Mouse (Mus musculus): ENCODE data around the gene Cmtm5. TPM values are rescaled to one million over a fixed set of nuclear protein-coding genes. Genes with fewer than 3 reads are reported as not detected.

Gene Cmtm5
- total and polyA plus RNA-seq, 3 experiments: not detected

DNA sequence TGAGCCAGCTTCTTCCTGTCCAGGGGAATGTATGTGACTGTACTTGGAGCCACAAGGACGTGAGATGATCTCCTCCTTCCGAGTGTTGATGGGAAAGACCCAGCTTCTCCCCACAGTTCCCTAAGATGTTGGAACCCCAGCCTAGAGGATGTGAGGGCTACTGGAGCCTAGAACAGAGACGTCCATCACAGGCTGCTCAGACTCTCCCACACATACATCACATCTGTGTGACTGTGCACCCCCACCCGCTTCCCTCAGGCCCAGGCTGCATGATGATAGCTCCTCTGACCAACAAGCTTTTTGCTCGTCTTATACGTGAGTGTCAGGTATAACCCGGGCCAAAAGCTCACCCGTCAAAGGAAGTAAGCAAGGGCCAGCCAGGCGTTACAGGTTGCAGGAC is 12.7 kb downstream of the Cmtm5 start:
- Histone ChIP-seq H3K79me2 (ENCODE audit: control insufficient read depth, insufficient read depth, low read length, poor library complexity) (no peaks in the 10 kb centered on the region), H3K9ac (ENCODE audit: control insufficient read depth, low read depth, low read length, poor library complexity, severe bottlenecking) (no peak overlapping the region), H3K27ac (ENCODE audit: control insufficient read depth, low read depth, low read length) (no peak overlapping the region), H3K9me3 (replicated peaks; ENCODE audit: insufficient read depth, low read length) (no peaks in the 10 kb centered on the region), H3K4me1 (ENCODE audit: control insufficient read depth in 1 of 2, insufficient read depth in 2 of 2, low read length in 2 of 2) (no peaks in the 10 kb centered on the region), H3K27me3 (ENCODE audit: control insufficient read depth in 1 of 2, insufficient read depth in 2 of 2, low read length in 2 of 2) (peaks cover 2% of the 10 kb centered on the region in 2 experiments; a peak in 3 of 4 replicates), H3K36me3 (ENCODE audit: control insufficient read depth in 1 of 2, insufficient read depth in 2 of 2, low read length in 2 of 2) (no peaks in the 10 kb centered on the region), H3K4me3 (ENCODE audit: control insufficient read depth in 1 of 2, insufficient read depth in 1 of 2, low read depth in 2 of 2, low read length in 2 of 2) (no peak overlapping the region)
- no peak for TF ChIP-seq SIN3A (IDR thresholded peaks at IDR 0.05; ENCODE audit: low read length)
- TF ChIP-seq CTCF (IDR thresholded peaks at IDR 0.05 in 2 of 3, conservative IDR thresholded peaks at IDR 0.05 in 1 of 3; ENCODE audit: control insufficient read depth in 1 of 3, insufficient read depth in 1 of 3, low read depth in 2 of 3, low read length in 3 of 3, poor library complexity in 1 of 3, severe bottlenecking in 1 of 3): no peak
- TF ChIP-seq USF2 (IDR thresholded peaks at IDR 0.05; ENCODE audit: borderline replicate concordance in 1 of 2, insufficient read depth in 1 of 2, low read depth in 1 of 2, low read length in 2 of 2): no peak
- no peak for DNase-seq (ENCODE audit: low read depth, low spot score)

GRCm38 (mm10) chr14:54950493-54950892 is 14.4 kb downstream of the Cmtm5 start:
- H3K36me3 ChIP-seq (ENCODE audit: control insufficient read depth in 1 of 2, insufficient read depth in 2 of 2, low read length in 2 of 2): no peaks in the 10 kb centered on the region
- no peaks in the 10 kb centered on the region for H3K9me3 ChIP-seq (replicated peaks; ENCODE audit: insufficient read depth, low read length)
- H3K79me2 ChIP-seq (ENCODE audit: control insufficient read depth, insufficient read depth, low read length, poor library complexity): no peaks in the 10 kb centered on the region
- no peaks in the 10 kb centered on the region for H3K4me1 ChIP-seq (ENCODE audit: control insufficient read depth in 1 of 2, insufficient read depth in 2 of 2, low read length in 2 of 2)
- peaks cover 2 to 6% of the 10 kb centered on the region in 2 experiments; a peak in 3 of 4 replicates for H3K27me3 ChIP-seq (ENCODE audit: control insufficient read depth in 1 of 2, insufficient read depth in 2 of 2, low read length in 2 of 2)
- TF ChIP-seq USF1 (IDR thresholded peaks at IDR 0.05; ENCODE audit: low read depth, low read length) (no peak), MAFK (IDR thresholded peaks at IDR 0.05; ENCODE audit: borderline replicate concordance, low read depth, low read length) (no peak), MXI1 (IDR thresholded peaks at IDR 0.05; ENCODE audit: low read depth, low read length) (no peak), ZC3H11A (IDR thresholded peaks at IDR 0.05; ENCODE audit: low read depth, low read length) (no peak), RCOR1 (IDR thresholded peaks at IDR 0.05; ENCODE audit: low read depth, low read length) (no peak)
- no peak overlapping the region for H3K27ac ChIP-seq (ENCODE audit: control insufficient read depth, low read depth, low read length)
- no peak overlapping the region for H3K9ac ChIP-seq (ENCODE audit: control insufficient read depth, low read depth, low read length, poor library complexity, severe bottlenecking)
- no peak overlapping the region for H3K4me3 ChIP-seq (ENCODE audit: control insufficient read depth in 1 of 2, insufficient read depth in 1 of 2, low read depth in 2 of 2, low read length in 2 of 2)
- no peak for DNase-seq (ENCODE audit: low read depth, low spot score)

DNA sequence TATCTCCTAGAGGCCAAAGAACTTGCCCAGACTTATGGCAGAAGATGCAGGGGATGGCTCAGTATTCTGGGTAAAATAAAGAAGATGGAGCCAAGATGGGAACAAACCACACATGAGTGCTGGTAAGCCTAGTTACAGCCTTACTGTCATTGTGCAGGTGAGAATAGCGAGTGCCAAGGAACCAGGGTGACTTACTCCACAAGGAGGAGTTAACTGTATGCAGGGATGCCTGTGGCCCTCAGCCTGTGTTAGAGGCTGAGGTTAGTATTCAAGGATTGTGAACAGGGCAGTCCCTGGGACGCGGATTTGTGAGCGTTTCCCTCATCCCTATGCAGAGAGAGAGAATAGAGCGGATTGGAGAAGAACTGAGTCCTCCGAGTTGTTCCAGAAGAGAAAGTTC is 15.5 kb downstream of the Cmtm5 start:
- peaks cover 2 to 6% of the 10 kb centered on the region in 2 experiments; a peak in 2 of 4 replicates for H3K27me3 ChIP-seq (ENCODE audit: control insufficient read depth in 1 of 2, insufficient read depth in 2 of 2, low read length in 2 of 2)

More for the DNA sequence above, 15.5 kb downstream of the Cmtm5 start:
- H3K9me3 ChIP-seq (replicated peaks; ENCODE audit: insufficient read depth, low read length): no peaks in the 10 kb centered on the region
- no peaks in the 10 kb centered on the region for H3K79me2 ChIP-seq (ENCODE audit: control insufficient read depth, insufficient read depth, low read length, poor library complexity)
- H3K27ac ChIP-seq (ENCODE audit: control insufficient read depth, low read depth, low read length): no peak overlapping the region
- no peak for TF ChIP-seq CTCF (IDR thresholded peaks at IDR 0.05 in 2 of 3, conservative IDR thresholded peaks at IDR 0.05 in 1 of 3; ENCODE audit: control insufficient read depth in 1 of 3, insufficient read depth in 1 of 3, low read depth in 2 of 3, low read length in 3 of 3, poor library complexity in 1 of 3, severe bottlenecking in 1 of 3)
- no peak for TF ChIP-seq USF1 (IDR thresholded peaks at IDR 0.05; ENCODE audit: low read depth, low read length)
- TF ChIP-seq ZC3H11A (IDR thresholded peaks at IDR 0.05; ENCODE audit: low read depth, low read length): no peak
- TF ChIP-seq HCFC1 (IDR thresholded peaks at IDR 0.05; ENCODE audit: low read depth, low read length): no peak
- no peak for TF ChIP-seq USF2 (IDR thresholded peaks at IDR 0.05; ENCODE audit: borderline replicate concordance in 1 of 2, insufficient read depth in 1 of 2, low read depth in 1 of 2, low read length in 2 of 2)
- TF ChIP-seq ZMIZ1 (IDR thresholded peaks at IDR 0.05; ENCODE audit: low read depth, low read length): no peak
- no peak for TF ChIP-seq UBTF (IDR thresholded peaks at IDR 0.05; ENCODE audit: borderline replicate concordance, insufficient read depth, low read depth, low read length)
- TF ChIP-seq POLR2AphosphoS5 (IDR thresholded peaks at IDR 0.05; ENCODE audit: borderline replicate concordance, low read depth, low read length): no peak
- TF ChIP-seq CHD2 (IDR thresholded peaks at IDR 0.05; ENCODE audit: low read length): no peak
- TF ChIP-seq POLR2A (IDR thresholded peaks at IDR 0.05; ENCODE audit: control insufficient read depth in 1 of 2, insufficient read depth in 1 of 2, low read depth in 1 of 2, low read length in 2 of 2, poor library complexity in 1 of 2): no peak
- TF ChIP-seq NRF1 (IDR thresholded peaks at IDR 0.05; ENCODE audit: insufficient read depth, low read depth, low read length, poor library complexity, severe bottlenecking): no peak
- no peak for TF ChIP-seq ELF1 (IDR thresholded peaks at IDR 0.05; ENCODE audit: low read depth, low read length)
- no peak for TF ChIP-seq MAZ (IDR thresholded peaks at IDR 0.05; ENCODE audit: low read depth, low read length)
- TF ChIP-seq MEF2A (IDR thresholded peaks at IDR 0.05; ENCODE audit: extremely low read depth, insufficient replicate concordance, low read depth, low read length, poor library complexity, severe bottlenecking): no peak
- TF ChIP-seq ETS1 (IDR thresholded peaks at IDR 0.05; ENCODE audit: low read depth, low read length): no peak
- TF ChIP-seq POLR2AphosphoS2 (IDR thresholded peaks at IDR 0.05; ENCODE audit: low read length): no peak
- no peak for TF ChIP-seq GABPA (IDR thresholded peaks at IDR 0.05; ENCODE audit: low read depth, low read length)
- TF ChIP-seq CHD1 (IDR thresholded peaks at IDR 0.05; ENCODE audit: low read depth, low read length): no peak
- TF ChIP-seq TCF12 (IDR thresholded peaks at IDR 0.05; ENCODE audit: low read depth, low read length): no peak
- no peak for TF ChIP-seq MYC (IDR thresholded peaks at IDR 0.05; ENCODE audit: low read depth, low read length)
- no peak for DNase-seq (ENCODE audit: low read depth, low spot score)
- no peaks in the 10 kb centered on the region for H3K4me1 ChIP-seq (ENCODE audit: control insufficient read depth in 1 of 2, insufficient read depth in 2 of 2, low read length in 2 of 2)
- no peak overlapping the region for H3K9ac ChIP-seq (ENCODE audit: control insufficient read depth, low read depth, low read length, poor library complexity, severe bottlenecking)
- H3K36me3 ChIP-seq (ENCODE audit: control insufficient read depth in 1 of 2, insufficient read depth in 2 of 2, low read length in 2 of 2): no peaks in the 10 kb centered on the region
- H3K4me3 ChIP-seq (ENCODE audit: control insufficient read depth in 1 of 2, insufficient read depth in 1 of 2, low read depth in 2 of 2, low read length in 2 of 2): no peak overlapping the region
